Mouse (Mus musculus) kidney, adult 2 months (tissue): ENCODE results near the gene Ran.

Source experiments
- CTCF ChIP-seq: fragments of 200-500 bp; conservative IDR thresholded peaks from 2 replicates; pipeline ENCODE4 v1.5.1; 2011; ENCODE audit warnings: low read depth, mild to moderate bottlenecking, control low read depth, low read length, moderate library complexity, mixed read lengths; ENCODE audit not compliant: insufficient read depth, insufficient read length
- POLR2A ChIP-seq: fragments of 200-500 bp; IDR thresholded peaks from one replicate; pipeline ENCODE4 v1.6.1; 2011; ENCODE audit warnings: low read depth, low read length, control low read depth

DNA sequence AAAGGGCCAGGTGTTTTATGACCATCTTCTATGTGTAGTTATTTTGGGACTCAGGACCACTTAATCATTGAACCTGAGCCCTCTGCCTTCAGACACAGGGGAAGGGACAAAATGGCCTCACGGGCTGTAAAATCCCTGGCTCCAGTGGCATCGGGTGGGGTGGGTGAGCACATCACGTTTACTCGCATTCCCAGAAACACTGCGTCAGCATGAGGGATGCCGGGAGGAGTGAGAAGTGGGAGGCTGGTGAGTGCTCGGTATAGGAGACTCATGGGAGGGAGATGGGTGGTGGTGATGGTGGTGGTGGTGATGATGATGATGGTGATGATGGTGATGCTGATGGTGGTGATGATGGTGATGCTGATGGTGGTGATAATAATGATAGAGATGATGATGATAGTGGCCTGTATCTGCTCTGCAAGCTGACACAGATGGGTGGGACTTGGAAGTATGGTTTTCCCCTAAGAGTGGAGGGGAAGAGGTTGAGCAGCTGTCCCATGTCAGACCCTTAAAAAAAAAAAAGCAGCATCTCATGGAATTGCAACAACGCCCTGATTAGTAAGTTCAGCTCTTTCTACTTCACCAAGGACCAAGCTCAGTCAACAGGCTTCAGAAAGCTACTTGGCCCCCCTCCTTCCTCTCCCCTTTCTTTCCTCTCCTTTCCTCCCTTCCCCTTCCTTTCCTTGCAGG, 46.8 kb downstream of the Ran start:
- no peak for TF ChIP-seq CTCF
- no peak for TF ChIP-seq POLR2A
